Mouse (Mus musculus): ENCODE data around the gene Ash1l. TPM values are rescaled to one million over a fixed set of nuclear protein-coding genes. Genes with fewer than 3 reads are reported as not detected.
A peak's percentile ranks its signal among the peaks of the same experiment; 100 is the strongest.
"Not testable (repeated sequence)": the region's sequence is repeated elsewhere in the genome, so short reads cannot be mapped to it uniquely, and the experiment has no call there.

The Ash1l gene
- polyA plus RNA-seq, 1 experiment, result 5.4 TPM

DNA sequence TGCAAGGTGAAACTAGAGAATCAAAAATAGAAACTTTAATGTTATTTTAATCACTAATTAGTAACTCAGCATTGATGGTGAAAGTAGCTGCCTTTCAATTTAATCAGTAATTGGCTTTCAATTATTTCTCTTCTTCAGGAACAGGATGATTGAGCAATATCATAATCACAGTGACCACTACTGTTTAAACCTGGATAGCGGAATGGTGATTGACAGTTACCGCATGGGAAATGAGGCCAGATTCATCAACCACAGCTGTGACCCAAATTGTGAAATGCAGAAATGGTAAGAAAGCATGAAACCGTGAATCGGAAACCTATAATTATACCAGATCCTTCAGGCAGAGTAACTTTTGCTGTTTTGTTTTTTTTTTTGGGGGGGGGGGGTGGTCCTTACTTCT lies 92.9 kb downstream of the Ash1l start:
- no peaks in the 10 kb centered on the region for H3K79me2 ChIP-seq (ENCODE audit: control insufficient read depth, insufficient read depth)
- TF ChIP-seq MYOD1 (IDR thresholded peaks at IDR 0.05; ENCODE audit: control insufficient read depth, insufficient read length, low read depth) (no peak), CEBPB (IDR thresholded peaks at IDR 0.05; ENCODE audit: low read depth) (no peak), CTCF (IDR thresholded peaks at IDR 0.05; ENCODE audit: control insufficient read depth, insufficient read depth, insufficient read length) (no peak), USF1 (IDR thresholded peaks at IDR 0.05; ENCODE audit: low read depth) (no peak), FOSL1 (IDR thresholded peaks at IDR 0.05; ENCODE audit: insufficient read depth, low read length, poor library complexity, severe bottlenecking) (no peak)
- no peaks in the 10 kb centered on the region for H3K27me3 ChIP-seq (ENCODE audit: control insufficient read depth, insufficient read depth, insufficient read length)
- no peaks in the 10 kb centered on the region for H3K79me3 ChIP-seq (ENCODE audit: low read depth)
- H3ac ChIP-seq (ENCODE audit: control insufficient read depth, insufficient read length, low read depth), result no peak overlapping the region
- H3K4me3 ChIP-seq (ENCODE audit: insufficient read depth, poor library complexity, severe bottlenecking), result no peak overlapping the region
- H3K36me3 ChIP-seq (ENCODE audit: control insufficient read depth, insufficient read depth), result peaks cover 56% of the 10 kb centered on the region

DNA sequence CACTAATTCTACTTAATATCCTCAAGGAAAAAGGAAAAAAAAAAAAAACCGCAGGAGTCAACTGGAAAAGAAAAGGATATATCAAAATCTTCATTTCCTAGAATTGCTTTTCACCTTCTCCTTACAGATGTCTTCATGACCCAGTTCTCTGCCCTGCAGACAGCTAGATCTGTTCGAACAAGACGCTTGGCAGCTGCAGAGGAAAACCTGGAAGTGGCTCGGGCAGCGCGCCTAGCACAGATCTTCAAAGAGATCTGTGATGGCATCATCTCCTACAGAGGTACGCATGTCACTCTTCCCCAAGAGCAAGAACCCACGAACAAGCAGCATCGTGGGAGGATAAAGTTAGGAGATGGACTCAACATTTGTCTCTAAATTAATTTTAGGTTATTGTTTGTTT lies 107.9 kb downstream of the Ash1l start:
- TF ChIP-seq MAX (IDR thresholded peaks at IDR 0.05) (no peak), USF1 (IDR thresholded peaks at IDR 0.05; ENCODE audit: low read depth) (no peak), MYOG (IDR thresholded peaks at IDR 0.05; ENCODE audit: control insufficient read depth, extremely low read depth, insufficient read length) (no peak), MYOD1 (IDR thresholded peaks at IDR 0.05; ENCODE audit: control insufficient read depth, insufficient read length, low read depth) (no peak), CEBPB (IDR thresholded peaks at IDR 0.05; ENCODE audit: low read depth) (no peak), FOSL1 (IDR thresholded peaks at IDR 0.05; ENCODE audit: insufficient read depth, low read length, poor library complexity, severe bottlenecking) (no peak), CTCF (IDR thresholded peaks at IDR 0.05; ENCODE audit: control insufficient read depth, insufficient read depth, insufficient read length) (no peak)

DNA sequence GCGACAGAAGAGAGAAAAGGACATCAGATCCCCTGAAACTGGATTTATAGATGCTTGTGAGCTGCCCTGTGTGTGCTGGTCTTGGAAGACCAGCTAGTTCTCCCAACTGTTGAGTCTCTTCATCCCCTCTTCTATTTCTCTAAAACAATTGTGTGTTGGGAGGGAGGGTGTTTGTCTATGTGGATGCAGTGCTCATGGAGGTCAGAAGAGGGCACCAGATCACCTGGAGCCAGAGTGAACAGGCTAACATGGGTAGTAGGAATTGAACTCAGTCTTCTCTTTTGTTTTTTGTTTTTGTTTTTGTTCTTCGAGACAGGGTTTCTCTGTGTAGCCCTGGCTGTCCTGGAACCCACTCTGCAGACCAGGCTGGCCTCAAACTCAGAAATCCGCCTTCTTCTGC lies 108.4 kb downstream of the Ash1l start:
- TF ChIP-seq CEBPB (IDR thresholded peaks at IDR 0.05; ENCODE audit: low read depth) (no peak), MYOG (IDR thresholded peaks at IDR 0.05; ENCODE audit: control insufficient read depth, extremely low read depth, insufficient read length) (no peak), CTCF (IDR thresholded peaks at IDR 0.05; ENCODE audit: control insufficient read depth, insufficient read depth, insufficient read length) (no peak), MYOD1 (IDR thresholded peaks at IDR 0.05; ENCODE audit: control insufficient read depth, insufficient read length, low read depth) (no peak), MAX (IDR thresholded peaks at IDR 0.05) (no peak), FOSL1 (IDR thresholded peaks at IDR 0.05; ENCODE audit: insufficient read depth, low read length, poor library complexity, severe bottlenecking) (no peak), USF1 (IDR thresholded peaks at IDR 0.05; ENCODE audit: low read depth) (no peak)
- Histone ChIP-seq H3ac (ENCODE audit: control insufficient read depth, insufficient read length, low read depth) (no peak overlapping the region), H3K4me3 (ENCODE audit: insufficient read depth, poor library complexity, severe bottlenecking) (no peak overlapping the region), H3K36me3 (ENCODE audit: control insufficient read depth, insufficient read depth) (peaks cover 90% of the 10 kb centered on the region), H3K79me3 (ENCODE audit: low read depth) (no peaks in the 10 kb centered on the region), H3K79me2 (ENCODE audit: control insufficient read depth, insufficient read depth) (no peaks in the 10 kb centered on the region), H3K27me3 (ENCODE audit: control insufficient read depth, insufficient read depth, insufficient read length) (no peaks in the 10 kb centered on the region)

More for the DNA sequence above, 107.9 kb downstream of the Ash1l start:
- H3K36me3 ChIP-seq (ENCODE audit: control insufficient read depth, insufficient read depth), result peaks cover 86% of the 10 kb centered on the region
- no peaks in the 10 kb centered on the region for H3K79me3 ChIP-seq (ENCODE audit: low read depth)
- H3ac ChIP-seq (ENCODE audit: control insufficient read depth, insufficient read length, low read depth), result no peak overlapping the region
- H3K79me2 ChIP-seq (ENCODE audit: control insufficient read depth, insufficient read depth), result no peaks in the 10 kb centered on the region
- H3K4me3 ChIP-seq (ENCODE audit: insufficient read depth, poor library complexity, severe bottlenecking), result no peak overlapping the region
- H3K27me3 ChIP-seq (ENCODE audit: control insufficient read depth, insufficient read depth, insufficient read length), result no peaks in the 10 kb centered on the region

DNA sequence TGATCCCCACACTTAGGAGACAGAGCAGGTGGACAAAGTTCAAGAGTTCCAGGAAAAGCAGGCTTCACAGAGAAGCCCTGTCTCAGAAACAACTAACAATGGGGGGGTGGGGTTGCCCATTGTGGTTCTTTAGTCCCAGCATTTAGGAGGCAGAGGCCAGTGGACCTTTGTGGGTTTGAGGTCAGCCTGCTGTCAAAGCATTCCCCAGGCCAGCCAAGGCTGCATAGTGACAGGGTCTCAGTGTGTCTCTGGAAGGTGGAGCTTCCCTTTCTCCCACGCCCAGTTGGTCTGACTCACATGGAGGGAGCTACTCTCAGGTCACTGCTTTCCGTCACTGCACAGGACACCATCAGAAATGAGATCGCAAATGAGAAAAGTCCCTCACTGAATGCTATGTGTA lies 111.3 kb downstream of the Ash1l start:
- Histone ChIP-seq H3K79me2 (ENCODE audit: control insufficient read depth, insufficient read depth) (no peaks in the 10 kb centered on the region), H3K27me3 (ENCODE audit: control insufficient read depth, insufficient read depth, insufficient read length) (no peaks in the 10 kb centered on the region), H3K4me3 (ENCODE audit: insufficient read depth, poor library complexity, severe bottlenecking) (no peak overlapping the region), H3ac (ENCODE audit: control insufficient read depth, insufficient read length, low read depth) (peak overlapping the region; percentile 14), H3K79me3 (ENCODE audit: low read depth) (no peaks in the 10 kb centered on the region), H3K36me3 (ENCODE audit: control insufficient read depth, insufficient read depth) (peaks cover 96% of the 10 kb centered on the region)
- TF ChIP-seq MYOD1 (IDR thresholded peaks at IDR 0.05; ENCODE audit: control insufficient read depth, insufficient read length, low read depth) (no peak), CTCF (IDR thresholded peaks at IDR 0.05; ENCODE audit: control insufficient read depth, insufficient read depth, insufficient read length) (no peak), MYOG (IDR thresholded peaks at IDR 0.05; ENCODE audit: control insufficient read depth, extremely low read depth, insufficient read length) (no peak), USF1 (IDR thresholded peaks at IDR 0.05; ENCODE audit: low read depth) (no peak), MAX (IDR thresholded peaks at IDR 0.05) (no peak), FOSL1 (IDR thresholded peaks at IDR 0.05; ENCODE audit: insufficient read depth, low read length, poor library complexity, severe bottlenecking) (no peak)

DNA sequence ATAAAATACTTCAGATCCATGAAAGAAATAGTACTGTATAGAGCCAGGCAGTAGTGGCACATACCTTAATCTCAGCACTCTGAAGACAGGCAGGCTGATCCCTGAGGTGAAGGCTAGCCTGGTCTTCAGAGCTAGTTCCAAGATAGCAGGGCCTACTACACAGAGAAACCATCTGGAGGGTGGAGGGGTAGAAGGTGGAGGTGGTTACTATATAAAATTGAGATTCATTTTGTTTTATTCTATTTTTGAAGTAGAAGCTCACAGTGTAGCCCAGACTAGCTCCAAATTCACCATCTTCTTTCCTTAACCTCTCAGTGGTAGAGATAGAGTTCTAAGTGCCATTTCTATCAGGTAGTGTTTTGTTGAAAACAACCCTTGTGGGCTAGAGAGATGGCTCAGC lies 116.8 kb downstream of the Ash1l start:
- Histone ChIP-seq H3K79me2 (ENCODE audit: control insufficient read depth, insufficient read depth) (no peaks in the 10 kb centered on the region), H3K36me3 (ENCODE audit: control insufficient read depth, insufficient read depth) (peaks cover 87% of the 10 kb centered on the region), H3K27me3 (ENCODE audit: control insufficient read depth, insufficient read depth, insufficient read length) (no peaks in the 10 kb centered on the region), H3K4me3 (ENCODE audit: insufficient read depth, poor library complexity, severe bottlenecking) (no peak overlapping the region), H3ac (ENCODE audit: control insufficient read depth, insufficient read length, low read depth) (no peak overlapping the region), H3K79me3 (ENCODE audit: low read depth) (no peaks in the 10 kb centered on the region)
- TF ChIP-seq CTCF (IDR thresholded peaks at IDR 0.05; ENCODE audit: control insufficient read depth, insufficient read depth, insufficient read length) (no peak), CEBPB (IDR thresholded peaks at IDR 0.05; ENCODE audit: low read depth) (no peak), USF1 (IDR thresholded peaks at IDR 0.05; ENCODE audit: low read depth) (no peak), MYOD1 (IDR thresholded peaks at IDR 0.05; ENCODE audit: control insufficient read depth, insufficient read length, low read depth) (no peak), MYOG (IDR thresholded peaks at IDR 0.05; ENCODE audit: control insufficient read depth, extremely low read depth, insufficient read length) (no peak), FOSL1 (IDR thresholded peaks at IDR 0.05; ENCODE audit: insufficient read depth, low read length, poor library complexity, severe bottlenecking) (no peak), MAX (IDR thresholded peaks at IDR 0.05) (no peak)

DNA sequence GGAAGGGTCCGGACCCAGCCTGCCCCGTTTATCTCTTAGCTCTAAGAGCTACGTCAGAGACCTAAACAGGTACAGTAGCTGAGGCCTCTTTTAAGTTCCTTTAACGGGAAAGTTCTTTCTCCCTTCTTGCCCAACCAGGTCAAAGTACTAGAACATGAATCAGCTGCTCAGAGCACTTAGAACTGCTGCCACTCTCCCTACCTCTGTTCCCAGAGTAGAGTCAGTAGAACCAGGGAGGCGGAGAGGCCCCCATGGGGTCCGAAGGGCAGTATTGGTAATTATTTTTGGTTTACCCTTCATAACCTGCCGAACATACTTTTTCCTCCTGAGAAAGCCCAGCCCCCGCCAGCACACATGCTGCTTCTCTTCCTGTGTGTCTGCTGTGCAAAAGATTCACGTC lies 127.0 kb downstream of the Ash1l start:
- H3K27me3 ChIP-seq (ENCODE audit: control insufficient read depth, insufficient read depth, insufficient read length), result no peaks in the 10 kb centered on the region
- no peaks in the 10 kb centered on the region for H3K79me2 ChIP-seq (ENCODE audit: control insufficient read depth, insufficient read depth)
- peaks cover 75% of the 10 kb centered on the region for H3K36me3 ChIP-seq (ENCODE audit: control insufficient read depth, insufficient read depth)
- TF ChIP-seq MYOG (IDR thresholded peaks at IDR 0.05; ENCODE audit: control insufficient read depth, extremely low read depth, insufficient read length), result no peak
- no peak for TF ChIP-seq MAX (IDR thresholded peaks at IDR 0.05)
- TF ChIP-seq CTCF (IDR thresholded peaks at IDR 0.05; ENCODE audit: control insufficient read depth, insufficient read depth, insufficient read length), result no peak
- no peak for TF ChIP-seq USF1 (IDR thresholded peaks at IDR 0.05; ENCODE audit: low read depth)
- TF ChIP-seq CEBPB (IDR thresholded peaks at IDR 0.05; ENCODE audit: low read depth), result no peak
- TF ChIP-seq FOSL1 (IDR thresholded peaks at IDR 0.05; ENCODE audit: insufficient read depth, low read length, poor library complexity, severe bottlenecking), result no peak
- TF ChIP-seq MYOD1 (IDR thresholded peaks at IDR 0.05; ENCODE audit: control insufficient read depth, insufficient read length, low read depth), result no peak
- H3K79me3 ChIP-seq (ENCODE audit: low read depth), result no peaks in the 10 kb centered on the region
- no peak overlapping the region for H3K4me3 ChIP-seq (ENCODE audit: insufficient read depth, poor library complexity, severe bottlenecking)
- no peak overlapping the region for H3ac ChIP-seq (ENCODE audit: control insufficient read depth, insufficient read length, low read depth)

DNA sequence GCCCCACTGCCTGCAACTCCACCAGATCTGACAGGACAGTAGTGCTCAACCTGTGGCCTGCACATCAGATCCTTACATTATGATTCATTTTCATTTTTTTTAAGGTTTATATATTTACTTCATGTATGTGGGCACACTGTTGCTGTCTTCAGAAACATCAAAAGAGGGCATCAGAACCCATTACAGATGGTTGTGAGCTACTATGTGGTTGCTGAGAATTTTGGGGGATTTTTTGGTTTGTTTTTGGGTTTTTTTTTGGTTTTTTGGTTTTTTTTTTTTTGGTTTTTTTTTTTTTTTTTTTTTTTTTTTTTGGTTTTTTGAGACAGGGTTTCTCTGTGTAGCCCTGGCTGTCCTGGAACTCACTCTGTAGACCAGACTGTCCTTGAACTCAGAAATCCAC lies 131.9 kb downstream of the Ash1l start:
- H3K27me3 ChIP-seq (ENCODE audit: control insufficient read depth, insufficient read depth, insufficient read length); H3K79me2 ChIP-seq (ENCODE audit: control insufficient read depth, insufficient read depth); H3K4me3 ChIP-seq (ENCODE audit: insufficient read depth, poor library complexity, severe bottlenecking); H3K79me3 ChIP-seq (ENCODE audit: low read depth); H3ac ChIP-seq (ENCODE audit: control insufficient read depth, insufficient read length, low read depth): not testable (repeated sequence)
- peaks cover 33% of the 10 kb centered on the region for H3K36me3 ChIP-seq (ENCODE audit: control insufficient read depth, insufficient read depth)

Data from C2C12 (cell line).